In the genomic region with DNA sequence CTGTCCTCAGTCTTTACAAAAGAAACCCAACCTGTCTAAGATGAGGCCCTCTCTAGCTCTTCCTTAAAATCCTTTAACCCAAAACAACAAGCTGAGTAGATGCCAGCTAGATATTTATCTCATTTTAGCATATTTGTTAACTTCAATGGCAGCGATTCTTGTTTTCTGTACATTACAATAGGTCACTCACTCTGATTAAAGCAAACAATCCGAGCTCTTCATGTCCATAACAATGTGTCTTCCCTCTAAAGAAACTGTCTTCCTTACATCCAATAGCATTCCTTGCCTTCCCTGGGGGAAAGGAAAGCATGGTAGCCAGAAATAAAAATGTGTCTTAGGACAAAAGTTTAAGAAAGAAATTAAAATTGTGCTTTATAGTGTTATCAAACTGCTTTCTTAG, we compare ENCODE assay signal across 22 mouse cellular contexts.
DNase-seq lines count a peak whose midpoint lies in the region; ATAC-seq lines count a peak whose summit lies in the region.
"Had no signal": no experiment of that assay in that cellular context is flagged by ENCODE, and none has a peak within 500 bp of the region (broad histone marks: within the 10 kb centered on the region; RNA-seq: fewer than 3 reads in every experiment).

No protein-coding gene starts in this region.

- H3K4me3 ChIP-seq in forebrain, embryonic 14.5 days (ENCODE audit: low read depth, low read length) = no peak overlapping the region
- H3K4me3 ChIP-seq: embryonic facial prominence, embryonic 10.5 days; embryonic facial prominence, embryonic 12.5 days; forebrain, embryonic 13.5 days had no signal

- H3K27me3 ChIP-seq in forebrain, embryonic 14.5 days (replicated peaks; ENCODE audit: control insufficient read depth, insufficient read depth, low read length) = no peaks in the 10 kb centered on the region
- H3K27me3 ChIP-seq: CH12.LX; embryonic facial prominence, embryonic 12.5 days; forebrain, embryonic 13.5 days; Patski had no signal

- ATAC-seq in forebrain, embryonic 14.5 days = no peak
- ATAC-seq: CD4-positive, CD25-positive, alpha-beta regulatory T cell, adult 4 months; forebrain, embryonic 13.5 days; forebrain, embryonic 16.5 days; Patski had no signal

- no peak overlapping the region for H3K4me2 ChIP-seq in forebrain, embryonic 14.5 days (ENCODE audit: low read length)
- H3K4me2 ChIP-seq: embryonic facial prominence, embryonic 12.5 days; forebrain, embryonic 13.5 days had no signal

- no peaks in the 10 kb centered on the region for H3K9me3 ChIP-seq in forebrain, embryonic 14.5 days (replicated peaks; ENCODE audit: control insufficient read depth, low read length)
- H3K9me3 ChIP-seq: embryonic facial prominence, embryonic 10.5 days; embryonic facial prominence, embryonic 12.5 days; forebrain, embryonic 13.5 days had no signal

- no peak overlapping the region for H3K27ac ChIP-seq in forebrain, embryonic 14.5 days (ENCODE audit: low read depth, low read length)
- H3K27ac ChIP-seq: embryonic facial prominence, embryonic 10.5 days; embryonic facial prominence, embryonic 12.5 days; forebrain, embryonic 13.5 days had no signal

- H3K36me3 ChIP-seq in forebrain, embryonic 14.5 days (ENCODE audit: control insufficient read depth, insufficient read depth, low read length) = no peaks in the 10 kb centered on the region
- H3K36me3 ChIP-seq: embryonic facial prominence, embryonic 10.5 days; embryonic facial prominence, embryonic 12.5 days; G1E had no signal

- WGBS in forebrain, embryonic 14.5 days = 74% methylated on average over 2 of the region's 2 CpGs

- DNase-seq in ES-CJ7 (ENCODE audit: low read depth, low spot score) = peak; percentile 86
- DNase-seq in R1 (ENCODE audit: low read depth, low spot score) = peak; percentile 75
- peak; percentile 90 for DNase-seq in ZHBTc4 (ENCODE audit: low read depth, low spot score)
- no peak for DNase-seq in ovary, postnatal 14 days (ENCODE audit: low spot score)
- no peak for DNase-seq in forebrain, embryonic 14.5 days (ENCODE audit: low spot score)
- DNase-seq: adrenal gland, adult 2 months; adrenal gland, postnatal 10 days; adrenal gland, postnatal 25 days; B cell, adult 2 months; cerebellum, adult 11 months; cerebellum, adult 18-20 months; cerebellum, adult 8-10 months; cerebellum, postnatal 10 days; cerebellum, postnatal 25 days had no signal

- no peak overlapping the region for H3K9ac ChIP-seq in forebrain, embryonic 14.5 days (ENCODE audit: low read length)
- H3K9ac ChIP-seq: embryonic facial prominence, embryonic 12.5 days; forebrain, embryonic 13.5 days had no signal

- no peaks in the 10 kb centered on the region for H3K4me1 ChIP-seq in forebrain, embryonic 14.5 days (ENCODE audit: control insufficient read depth, insufficient read depth, low read length)
- H3K4me1 ChIP-seq: embryonic facial prominence, embryonic 10.5 days; embryonic facial prominence, embryonic 12.5 days; forebrain, embryonic 13.5 days had no signal

Comparison
In these comparisons a context has a peak if more than half of its experiments do, and no peak if none do; other contexts are left out.
1. DNase-seq: peak in ES-CJ7 (single experiment), R1 (single experiment) and ZHBTc4 (single experiment); none in ovary, postnatal 14 days (single experiment) and forebrain, embryonic 14.5 days (single experiment).